8 mouse cellular contexts compared by ENCODE assay signal in the genomic region with DNA sequence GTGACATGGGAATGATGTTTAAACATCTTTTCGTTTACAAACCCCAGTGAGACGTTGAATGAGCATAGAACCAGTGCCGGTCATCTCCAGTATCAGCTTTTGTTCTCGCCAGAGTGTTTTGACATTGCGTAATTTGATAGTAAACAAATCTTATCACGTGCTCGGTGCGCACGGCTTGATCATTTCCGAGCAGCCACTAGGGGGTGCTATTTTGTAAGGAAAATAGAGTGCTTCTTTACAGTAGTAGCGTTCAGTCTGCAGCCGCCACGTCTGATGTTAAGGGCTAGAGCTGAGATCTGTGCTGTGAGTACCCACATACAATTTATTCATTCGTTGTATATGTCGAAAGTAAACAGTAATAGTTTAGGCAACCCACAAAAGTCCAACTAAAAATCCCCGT.
DNase-seq lines count a peak whose midpoint lies in the region; ATAC-seq and TF ChIP-seq lines count a peak whose summit lies in the region.

No protein-coding gene starts in this region.

- peak; percentile 87 for ATAC-seq in forebrain, embryonic 11.5 days (replicated peaks; ENCODE audit: low FRiP score)
- ATAC-seq in heart, embryonic 14.5 days (ENCODE audit: insufficient number of reproducible peaks, insufficient read depth, low FRiP score, low read depth) = no peak; the same call in 1 of the 2 replicates
- ATAC-seq in kidney, embryonic 16.5 days (ENCODE audit: low FRiP score, low TSS enrichment) = peak; percentile 86; the same call in 1 of the 2 replicates
- peak; percentile 80 for ATAC-seq in limb, embryonic 14.5 days (ENCODE audit: low FRiP score, low read depth)
- peak; percentile 39; the same call in 1 of the 2 replicates for ATAC-seq in stomach, embryonic 15.5 days (ENCODE audit: insufficient read depth, low FRiP score, low read depth)

- no peak overlapping the region for H3ac ChIP-seq in myocyte (ENCODE audit: control insufficient read depth, insufficient read length)

- H3K27ac ChIP-seq in forebrain, embryonic 11.5 days (ENCODE audit: low read depth, low read length) = no peak overlapping the region
- H3K27ac ChIP-seq in heart, embryonic 14.5 days (replicated peaks in 1 of 2; ENCODE audit: control insufficient read depth in 1 of 2, insufficient read depth in 1 of 2, low read depth in 2 of 2, low read length in 2 of 2) = no peak overlapping the region
- H3K27ac ChIP-seq in kidney, embryonic 16.5 days (ENCODE audit: low read length) = no peak overlapping the region
- H3K27ac ChIP-seq in limb, embryonic 14.5 days (replicated peaks; ENCODE audit: low read depth, low read length) = no peak overlapping the region
- no peak overlapping the region for H3K27ac ChIP-seq in stomach, embryonic 15.5 days

- H3K79me2 ChIP-seq in myocyte (ENCODE audit: control insufficient read depth, insufficient read depth) = no peaks in the 10 kb centered on the region

- no peak overlapping the region for H3K9ac ChIP-seq in forebrain, embryonic 11.5 days (ENCODE audit: low read length)
- no peak overlapping the region for H3K9ac ChIP-seq in heart, embryonic 14.5 days (ENCODE audit: low read length)
- no peak overlapping the region for H3K9ac ChIP-seq in kidney, embryonic 16.5 days (replicated peaks; ENCODE audit: low read length)
- H3K9ac ChIP-seq in limb, embryonic 14.5 days (ENCODE audit: low read depth, low read length, severe bottlenecking) = no peak overlapping the region
- H3K9ac ChIP-seq in stomach, embryonic 15.5 days = no peak overlapping the region

- no peaks in the 10 kb centered on the region for H3K9me3 ChIP-seq in forebrain, embryonic 11.5 days (ENCODE audit: control insufficient read depth, low read length)
- H3K9me3 ChIP-seq in heart, embryonic 14.5 days (ENCODE audit: control insufficient read depth, low read length) = no peaks in the 10 kb centered on the region
- H3K9me3 ChIP-seq in kidney, embryonic 16.5 days (ENCODE audit: low read length) = no peaks in the 10 kb centered on the region
- H3K9me3 ChIP-seq in limb, embryonic 14.5 days (ENCODE audit: control insufficient read depth, low read length) = no peaks in the 10 kb centered on the region
- no peaks in the 10 kb centered on the region for H3K9me3 ChIP-seq in stomach, embryonic 15.5 days

- H3K27me3 ChIP-seq in forebrain, embryonic 11.5 days (ENCODE audit: control insufficient read depth, insufficient read depth, low read length) = no peaks in the 10 kb centered on the region
- H3K27me3 ChIP-seq in heart, embryonic 14.5 days (ENCODE audit: control insufficient read depth, insufficient read depth, low read length) = peaks cover 4% of the 10 kb centered on the region; the same call in 1 of the 2 replicates
- H3K27me3 ChIP-seq in kidney, embryonic 16.5 days (ENCODE audit: insufficient read depth, low read length) = no peaks in the 10 kb centered on the region
- H3K27me3 ChIP-seq in limb, embryonic 14.5 days (ENCODE audit: control insufficient read depth, insufficient read depth, low read length) = no peaks in the 10 kb centered on the region
- H3K27me3 ChIP-seq in myocyte (ENCODE audit: control insufficient read depth, insufficient read depth, insufficient read length) = peaks cover 16% of the 10 kb centered on the region
- H3K27me3 ChIP-seq in stomach, embryonic 15.5 days (replicated peaks) = no peaks in the 10 kb centered on the region

- no peaks in the 10 kb centered on the region for H3K4me1 ChIP-seq in forebrain, embryonic 11.5 days (replicated peaks; ENCODE audit: control insufficient read depth, insufficient read depth, low read length)
- no peaks in the 10 kb centered on the region; a peak in 1 of 4 replicates for H3K4me1 ChIP-seq in heart, embryonic 14.5 days (ENCODE audit: control insufficient read depth in 2 of 2, insufficient read depth in 2 of 2, low read length in 2 of 2)
- no peaks in the 10 kb centered on the region for H3K4me1 ChIP-seq in kidney, embryonic 16.5 days (ENCODE audit: insufficient read depth, low read length)
- no peaks in the 10 kb centered on the region for H3K4me1 ChIP-seq in limb, embryonic 14.5 days (ENCODE audit: control insufficient read depth, insufficient read depth, low read length)
- no peaks in the 10 kb centered on the region for H3K4me1 ChIP-seq in stomach, embryonic 15.5 days

- no peak for TF ChIP-seq POLR2A in limb, embryonic 14.5 days (IDR thresholded peaks at IDR 0.05; ENCODE audit: borderline replicate concordance, extremely low read depth, insufficient read depth, insufficient read length)
- no peak for TF ChIP-seq POLR2A in myocyte (IDR thresholded peaks at IDR 0.05; ENCODE audit: insufficient read length, low read depth)

- H3K36me3 ChIP-seq in forebrain, embryonic 11.5 days (ENCODE audit: control insufficient read depth, insufficient read depth, low read length) = no peaks in the 10 kb centered on the region
- H3K36me3 ChIP-seq in heart, embryonic 14.5 days (ENCODE audit: control insufficient read depth, insufficient read depth, low read length) = no peaks in the 10 kb centered on the region
- no peaks in the 10 kb centered on the region for H3K36me3 ChIP-seq in kidney, embryonic 16.5 days (ENCODE audit: insufficient read depth, low read length)
- H3K36me3 ChIP-seq in limb, embryonic 14.5 days (ENCODE audit: control insufficient read depth, insufficient read depth, low read length) = no peaks in the 10 kb centered on the region
- H3K36me3 ChIP-seq in myocyte (ENCODE audit: control insufficient read depth, insufficient read depth) = no peaks in the 10 kb centered on the region
- H3K36me3 ChIP-seq in stomach, embryonic 15.5 days = no peaks in the 10 kb centered on the region

- H3K4me3 ChIP-seq in forebrain, embryonic 11.5 days (ENCODE audit: low read depth, low read length) = no peak overlapping the region
- H3K4me3 ChIP-seq in heart, embryonic 14.5 days (ENCODE audit: control insufficient read depth in 1 of 2, insufficient read depth in 1 of 2, low read depth in 1 of 2, low read length in 2 of 2) = peak overlapping the region in 1 of 2 experiments; percentile 10; a peak in 3 of 4 replicates
- H3K4me3 ChIP-seq in kidney, embryonic 16.5 days (ENCODE audit: low read length) = peak overlapping the region; percentile 18; the same call in 1 of the 2 replicates
- no peak overlapping the region for H3K4me3 ChIP-seq in limb, embryonic 14.5 days (replicated peaks; ENCODE audit: low read length)
- no peak overlapping the region for H3K4me3 ChIP-seq in myocyte
- H3K4me3 ChIP-seq in stomach, embryonic 15.5 days (replicated peaks) = peak overlapping the region; percentile 22; the same call in 1 of the 2 replicates

- H3K4me2 ChIP-seq in forebrain, embryonic 11.5 days (ENCODE audit: low read depth, low read length, severe bottlenecking) = peak overlapping the region; percentile 28; the same call in 1 of the 2 replicates
- H3K4me2 ChIP-seq in heart, embryonic 14.5 days (ENCODE audit: low read length) = peak overlapping the region; percentile 53
- peak overlapping the region; percentile 45 for H3K4me2 ChIP-seq in kidney, embryonic 16.5 days (replicated peaks; ENCODE audit: low read depth, low read length)
- 0 out of 2 replicates have a peak overlapping the region, but pooled peaks have one; percentile 23 for H3K4me2 ChIP-seq in limb, embryonic 14.5 days (replicated peaks; ENCODE audit: low read depth, low read length, severe bottlenecking)
- peak overlapping the region; percentile 73 for H3K4me2 ChIP-seq in myocyte (ENCODE audit: low read depth)
- H3K4me2 ChIP-seq in stomach, embryonic 15.5 days = peak overlapping the region; percentile 43; the same call in 1 of the 2 replicates

- WGBS in forebrain, embryonic 11.5 days = 6% methylated on average over 16 of the region's 16 CpGs
- WGBS in heart, embryonic 14.5 days = 3% methylated on average over 16 of the region's 16 CpGs
- 2% methylated on average over 16 of the region's 16 CpGs for WGBS in kidney, embryonic 16.5 days
- WGBS in limb, embryonic 14.5 days = 4% methylated on average over 16 of the region's 16 CpGs
- 2% methylated on average over 16 of the region's 16 CpGs for WGBS in stomach, embryonic 15.5 days

- DNase-seq in CD4-positive helper T cell, adult 2 months (ENCODE audit: low read depth, low spot score) = peak; percentile 9
- peak; percentile 50 for DNase-seq in brain, embryonic 18.5 days (ENCODE audit: low read depth, low spot score)
- DNase-seq in forebrain, embryonic 11.5 days (ENCODE audit: low spot score) = peak; percentile 78
- peak; percentile 88 for DNase-seq in limb, embryonic 14.5 days (ENCODE audit: low spot score)

TF ChIP-seq in myocyte, 11 proteins besides CTCF, POLR2A, EP300 and RAD21:
- TF ChIP-seq MYOD1 (IDR thresholded peaks at IDR 0.05; ENCODE audit: control insufficient read depth in 1 of 3, insufficient read length in 2 of 3, low read depth in 2 of 3) = no peak
- TF ChIP-seq USF1 (IDR thresholded peaks at IDR 0.05; ENCODE audit: low read depth) = peak; percentile 72
- no peak for TF ChIP-seq E2F4 (IDR thresholded peaks at IDR 0.05; ENCODE audit: insufficient read depth)
- TF ChIP-seq CEBPB (IDR thresholded peaks at IDR 0.05; ENCODE audit: insufficient read depth, poor library complexity, severe bottlenecking) = peak; percentile 65
- no peak for TF ChIP-seq REST (IDR thresholded peaks at IDR 0.05; ENCODE audit: insufficient read depth, insufficient read length)
- TF ChIP-seq SRF (IDR thresholded peaks at IDR 0.05; ENCODE audit: control insufficient read depth, insufficient read length, low read depth) = no peak
TF ChIP-seq in myocyte: peak in this region for 2.

Comparison
In these comparisons a context has a peak if more than half of its experiments do, and no peak if none do; other contexts are left out.
1. DNase-seq: peak in every context shown above with its lines; median percentile 88 in limb, embryonic 14.5 days; 78 in forebrain, embryonic 11.5 days; 50 in brain, embryonic 18.5 days; 9 in CD4-positive helper T cell, adult 2 months.
2. H3K4me2 ChIP-seq: peak in every context shown above with its lines; median percentile 73 in myocyte; 53 in heart, embryonic 14.5 days; 45 in kidney, embryonic 16.5 days; 43 in stomach, embryonic 15.5 days; 28 in forebrain, embryonic 11.5 days; 23 in limb, embryonic 14.5 days.
3. H3K4me3 ChIP-seq: peak in kidney, embryonic 16.5 days (single experiment) and stomach, embryonic 15.5 days (single experiment); none in forebrain, embryonic 11.5 days (single experiment), limb, embryonic 14.5 days (single experiment) and myocyte (single experiment).